Mouse (Mus musculus): ENCODE measurements around the gene Ankrd16. TPM values are rescaled to one million over a fixed set of nuclear protein-coding genes. Genes with fewer than 3 reads are reported as not detected.

Ankrd16 gene
- polyA plus RNA-seq, 2 experiments from 2014 or later: 29.5 to 36.1 TPM

Other genes starting within 250 kb of the Ankrd16 start
- gene Pfkfb3, start 223.8 kb upstream of the Ankrd16 start, polyA plus RNA-seq (2017; shearing (Covaris generic)): 10 to 100 TPM; 11.2 to 18.2 TPM
- gene Rbm17, start 173.7 kb upstream of the Ankrd16 start, polyA plus RNA-seq (2017; shearing (Covaris generic)): 10 to 100 TPM; 33.1 to 38.5 TPM
- gene Gm17490, start 151.6 kb upstream of the Ankrd16 start, polyA plus RNA-seq (2017; shearing (Covaris generic)): not detected
- gene Il2ra, start 135.1 kb upstream of the Ankrd16 start, polyA plus RNA-seq (2017; shearing (Covaris generic)): 100 to 1,000 TPM; 305 to 312 TPM
- gene Il15ra, start 72.6 kb upstream of the Ankrd16 start, polyA plus RNA-seq (2017; shearing (Covaris generic)): 10 to 100 TPM; 23.0 to 24.0 TPM
- gene Fbh1, start 294 bp upstream of the Ankrd16 start, polyA plus RNA-seq (2017; shearing (Covaris generic)): 10 to 100 TPM; 32.2 to 39.0 TPM

All from activated CD4-positive, CD25-positive, alpha-beta regulatory T cell, adult 4 months (primary cell).